ENCODE assay signal across 12 mouse cellular contexts in the genomic region with DNA sequence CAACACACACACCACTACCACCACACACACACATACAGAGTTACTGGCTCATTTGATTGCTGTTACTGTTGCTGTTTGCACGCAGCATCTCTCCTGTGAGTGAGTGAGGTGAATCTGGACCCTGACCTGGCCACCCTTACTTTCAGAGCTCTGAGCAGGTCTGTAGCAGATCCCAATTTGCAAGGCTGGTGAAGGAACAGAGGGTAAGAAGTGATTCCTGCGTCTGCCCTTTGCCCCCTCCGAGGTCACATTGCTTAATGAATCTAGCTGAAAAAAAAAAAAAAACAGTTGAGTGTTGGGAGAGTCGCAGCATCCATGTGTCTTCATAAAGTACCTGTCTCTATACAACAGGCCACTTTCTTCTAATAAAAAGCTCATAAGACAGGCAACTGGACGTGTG.
DNase-seq lines count a peak whose midpoint lies in the region; ATAC-seq and TF ChIP-seq lines count a peak whose summit lies in the region.
"Had no signal": no experiment of that assay in that cellular context is flagged by ENCODE, and none has a peak within 500 bp of the region (broad histone marks: within the 10 kb centered on the region; RNA-seq: fewer than 3 reads in every experiment).

No protein-coding gene starts in this region.

- peak overlapping the region; percentile 30 for H3ac ChIP-seq in C2C12 (ENCODE audit: control insufficient read depth, insufficient read length, low read depth)

- 37% methylated on average over 5 of the region's 5 CpGs for WGBS in intestine, embryonic 16.5 days
- 21% methylated on average over 5 of the region's 5 CpGs for WGBS in limb, embryonic 13.5 days

- H3K4me2 ChIP-seq in intestine, embryonic 16.5 days (ENCODE audit: low read depth, low read length), result peak overlapping the region; percentile 31
- H3K4me2 ChIP-seq in limb, embryonic 13.5 days (replicated peaks), result peak overlapping the region; percentile 49; the same call in 1 of the 2 replicates

- peaks cover 37% of the 10 kb centered on the region for H3K4me1 ChIP-seq in intestine, embryonic 16.5 days (ENCODE audit: control insufficient read depth, insufficient read depth, low read length)
- peaks cover 53% of the 10 kb centered on the region for H3K4me1 ChIP-seq in limb, embryonic 13.5 days

- H3K27me3 ChIP-seq in C2C12 (ENCODE audit: control insufficient read depth, insufficient read depth, insufficient read length), result no peaks in the 10 kb centered on the region
- no peaks in the 10 kb centered on the region for H3K27me3 ChIP-seq in intestine, embryonic 16.5 days (replicated peaks; ENCODE audit: control insufficient read depth, insufficient read depth, low read length)
- no peaks in the 10 kb centered on the region for H3K27me3 ChIP-seq in limb, embryonic 13.5 days
- H3K27me3 ChIP-seq: hindbrain, embryonic 15.5 days had no signal

- H3K36me3 ChIP-seq in C2C12 (ENCODE audit: control insufficient read depth, insufficient read depth), result no peaks in the 10 kb centered on the region
- no peaks in the 10 kb centered on the region for H3K36me3 ChIP-seq in intestine, embryonic 16.5 days (ENCODE audit: control insufficient read depth, insufficient read depth, low read length)
- no peaks in the 10 kb centered on the region for H3K36me3 ChIP-seq in limb, embryonic 13.5 days
- H3K36me3 ChIP-seq: hindbrain, embryonic 15.5 days; neural tube, embryonic 13.5 days had no signal

- no peaks in the 10 kb centered on the region for H3K79me3 ChIP-seq in C2C12 (ENCODE audit: low read depth)

- H3K9ac ChIP-seq in intestine, embryonic 16.5 days (ENCODE audit: low read depth, low read length), result no peak overlapping the region
- no peak overlapping the region for H3K9ac ChIP-seq in limb, embryonic 13.5 days
- H3K9ac ChIP-seq: hindbrain, embryonic 15.5 days; neural tube, embryonic 13.5 days had no signal

- H3K79me2 ChIP-seq in C2C12 (ENCODE audit: control insufficient read depth, insufficient read depth), result no peaks in the 10 kb centered on the region

- no peaks in the 10 kb centered on the region for H3K9me3 ChIP-seq in intestine, embryonic 16.5 days (ENCODE audit: control insufficient read depth, low read length)
- H3K9me3 ChIP-seq in limb, embryonic 13.5 days, result no peaks in the 10 kb centered on the region
- H3K9me3 ChIP-seq: hindbrain, embryonic 15.5 days; neural tube, embryonic 13.5 days had no signal

- intact Hi-C loops in gastrocnemius, adult 2 months (cut with DNase I), result loop anchor here (5.0 kb wide), 1 partner anchor 233 kb away; no protein-coding TSS in a partner anchor

- H3K4me3 ChIP-seq in gastrocnemius, adult 2 months, result no peak overlapping the region
- no peak overlapping the region for H3K4me3 ChIP-seq in C2C12 (ENCODE audit: insufficient read depth, poor library complexity, severe bottlenecking)
- no peak overlapping the region for H3K4me3 ChIP-seq in intestine, embryonic 16.5 days (ENCODE audit: low read length)
- no peak overlapping the region for H3K4me3 ChIP-seq in limb, embryonic 13.5 days
- H3K4me3 ChIP-seq in layer of hippocampus, adult 2 months, result no peak overlapping the region
- H3K4me3 ChIP-seq: hindbrain, embryonic 15.5 days; neural tube, embryonic 13.5 days had no signal

- H3K27ac ChIP-seq in gastrocnemius, adult 2 months, result peak overlapping the region; percentile 82
- H3K27ac ChIP-seq in intestine, embryonic 16.5 days (ENCODE audit: low read length), result peak overlapping the region; percentile 77
- H3K27ac ChIP-seq in limb, embryonic 13.5 days, result no peak overlapping the region
- no peak overlapping the region; the same call in 1 of the 2 replicates for H3K27ac ChIP-seq in layer of hippocampus, adult 2 months
- H3K27ac ChIP-seq: hindbrain, embryonic 15.5 days had no signal

- no peak for DNase-seq in gastrocnemius, adult 2 months
- no peak for DNase-seq in gastrocnemius, adult 8-10 months (ENCODE audit: low spot score in 2 of 2)
- no peak for DNase-seq in right cerebral cortex, postnatal 4 days
- DNase-seq in spleen, postnatal 4 days (ENCODE audit: low spot score in 2 of 2), result no peak
- no peak for DNase-seq in layer of hippocampus, adult 2 months (ENCODE audit: low spot score in 2 of 2)
- DNase-seq: cerebellum, adult 11 months had no signal

- TF ChIP-seq CTCF in gastrocnemius, adult 2 months (IDR thresholded peaks at IDR 0.05), result no peak
- TF ChIP-seq CTCF in C2C12 (IDR thresholded peaks at IDR 0.05; ENCODE audit: control insufficient read depth, insufficient read depth, insufficient read length), result no peak
- no peak for TF ChIP-seq CTCF in layer of hippocampus, adult 2 months (conservative IDR thresholded peaks at IDR 0.05)

- ATAC-seq in intestine, embryonic 16.5 days, result peak; percentile 26
- ATAC-seq in limb, embryonic 13.5 days (ENCODE audit: low FRiP score, low read depth), result no peak
- ATAC-seq: activated CD4-positive, CD25-positive, alpha-beta regulatory T cell, adult 4 months had no signal

TF ChIP-seq in C2C12, 6 proteins besides CTCF, POLR2A, EP300 and RAD21:
- TF ChIP-seq FOSL1 (IDR thresholded peaks at IDR 0.05; ENCODE audit: insufficient read depth, low read length, poor library complexity, severe bottlenecking), result no peak
- TF ChIP-seq MYOG (IDR thresholded peaks at IDR 0.05; ENCODE audit: control insufficient read depth, extremely low read depth, insufficient read length), result no peak
- no peak for TF ChIP-seq MAX (IDR thresholded peaks at IDR 0.05)
- no peak for TF ChIP-seq MYOD1 (IDR thresholded peaks at IDR 0.05; ENCODE audit: control insufficient read depth, insufficient read length, low read depth)
- TF ChIP-seq USF1 (IDR thresholded peaks at IDR 0.05; ENCODE audit: low read depth), result no peak
- no peak for TF ChIP-seq CEBPB (IDR thresholded peaks at IDR 0.05; ENCODE audit: low read depth)

Comparison
In these comparisons a context has a peak if more than half of its experiments do, and no peak if none do; other contexts are left out.
1. H3K27ac ChIP-seq: peak in gastrocnemius, adult 2 months (single experiment) and intestine, embryonic 16.5 days (single experiment); none in limb, embryonic 13.5 days (single experiment) and layer of hippocampus, adult 2 months (single experiment).